Mouse (Mus musculus) intestine, embryonic 16.5 days (tissue): ENCODE results near the gene Cntn5. TPM values are rescaled to one million over a fixed set of nuclear protein-coding genes. Genes with fewer than 3 reads are reported as not detected.

Experiments
- ATAC-seq: fragments of 200-750 bp; cut with Nextera tagmentation; 2 replicates; pipeline ENCODE4 v1.8.0; 2017; ENCODE audit warnings: moderate TSS enrichment, moderate library complexity
- H3K27ac ChIP-seq: fragments of 300-500 bp; sonication (generic); 2 replicates; pipeline ENCODE4 v1.5.1; 2014; ENCODE audit warnings: mild to moderate bottlenecking, low read length
- H3K27me3 ChIP-seq: fragments of 300-500 bp; sonication (generic); replicated peaks from 2 replicates; pipeline ENCODE4 v1.6.1; 2014; ENCODE audit warnings: low read length, control low read depth, mixed read lengths; ENCODE audit not compliant: control insufficient read depth, insufficient read depth
- H3K36me3 ChIP-seq: fragments of 300-500 bp; sonication (generic); 2 replicates; pipeline ENCODE4 v1.6.1; 2014; ENCODE audit warnings: low read length, control low read depth; ENCODE audit not compliant: control insufficient read depth, insufficient read depth
- H3K4me1 ChIP-seq: fragments of 300-500 bp; sonication (generic); 2 replicates; pipeline ENCODE4 v1.6.1; 2014; ENCODE audit warnings: low read length, control low read depth, mixed read lengths; ENCODE audit not compliant: control insufficient read depth, insufficient read depth
- H3K4me2 ChIP-seq: fragments of 300-500 bp; sonication (generic); 2 replicates; pipeline ENCODE4 v1.6.1; 2014; ENCODE audit warnings: low read depth, low read length, control low read depth
- H3K4me3 ChIP-seq: fragments of 300-500 bp; sonication (generic); 2 replicates; pipeline ENCODE4 v1.5.1; 2014; ENCODE audit warnings: mild to moderate bottlenecking, low read length
- H3K9ac ChIP-seq: fragments of 300-500 bp; sonication (generic); 2 replicates; pipeline ENCODE4 v1.6.1; 2014; ENCODE audit warnings: low read depth, low read length
- H3K9me3 ChIP-seq: fragments of 300-500 bp; sonication (generic); 2 replicates; pipeline ENCODE4 v1.6.1; 2016; ENCODE audit warnings: low read length, control low read depth; ENCODE audit not compliant: control insufficient read depth
- WGBS: fragments of 180-500 bp; shearing (Covaris S2); extraction: QIAGEN DNeasy Blood & Tissue Kit; methylation state at CpG from one replicate; pipeline ENCODE4 v1.1.7; 2014; 5-methylcytosine and 5-hydroxymethylcytosine counted together
- polyA plus RNA-seq: library from polyadenylated mRNA; unstranded; fragments of >200 nt; fragmentation: Nextera tagmentation; extraction: Ambion mirVana; gene quantifications from 2 replicates; pipeline ENCODE4 v1.2.1, GENCODE M21; 2015

Cntn5 gene
- polyA plus RNA-seq, 1 experiment from 2014 or later, result 0.40 TPM

DNA sequence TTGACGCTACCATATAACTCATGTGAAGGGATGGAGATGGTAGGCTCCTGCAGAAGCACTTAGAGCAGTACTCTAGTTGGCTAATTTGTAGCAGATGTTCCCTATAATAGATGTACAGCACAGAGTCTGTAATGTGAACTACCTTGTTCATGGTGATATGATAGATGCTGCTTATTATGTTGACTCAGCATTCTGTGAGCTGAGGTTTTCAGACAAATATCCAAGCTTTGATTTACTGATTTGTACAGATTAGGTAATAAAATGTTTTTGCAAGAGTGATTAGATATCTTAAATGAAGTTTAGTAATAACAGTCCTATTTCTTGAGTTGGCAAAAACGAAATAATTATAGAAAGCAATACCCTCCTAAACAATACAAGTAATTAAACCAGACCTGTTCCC lies 1133.8 kb downstream of the Cntn5 start:
- Histone ChIP-seq H3K4me1 (no peaks in the 10 kb centered on the region), H3K9ac (no peak overlapping the region), H3K36me3 (no peaks in the 10 kb centered on the region), H3K4me3 (no peak overlapping the region), H3K27ac (no peak overlapping the region), H3K9me3 (no peaks in the 10 kb centered on the region), H3K27me3 (no peaks in the 10 kb centered on the region), H3K4me2 (no peak overlapping the region)
- ATAC-seq, result no peak
- WGBS, result 73% methylated on average over 2 of the region's 2 CpGs

DNA sequence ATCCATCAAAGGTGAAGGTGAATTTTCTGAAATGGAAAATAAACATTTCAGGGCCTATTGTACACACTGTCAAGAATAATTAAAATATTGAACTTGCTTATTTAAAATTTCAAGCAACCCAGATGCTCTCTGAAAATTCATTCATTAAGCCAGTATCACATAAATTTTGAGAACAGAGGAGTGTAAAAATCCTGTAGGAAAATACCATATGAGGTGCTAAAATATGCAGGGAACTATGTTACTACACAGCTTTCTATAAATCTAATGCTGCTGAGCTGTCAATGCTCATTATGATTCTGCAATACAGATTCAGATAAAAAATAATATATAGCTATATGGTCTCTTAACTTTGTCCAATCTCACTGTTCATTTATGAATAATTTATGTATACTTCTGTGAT lies 1134.9 kb downstream of the Cntn5 start:
- Histone ChIP-seq H3K27ac (no peak overlapping the region), H3K4me1 (no peaks in the 10 kb centered on the region), H3K9me3 (no peaks in the 10 kb centered on the region), H3K27me3 (no peaks in the 10 kb centered on the region), H3K4me2 (no peak overlapping the region), H3K36me3 (no peaks in the 10 kb centered on the region), H3K4me3 (no peak overlapping the region), H3K9ac (no peak overlapping the region)
- no peak for ATAC-seq

DNA sequence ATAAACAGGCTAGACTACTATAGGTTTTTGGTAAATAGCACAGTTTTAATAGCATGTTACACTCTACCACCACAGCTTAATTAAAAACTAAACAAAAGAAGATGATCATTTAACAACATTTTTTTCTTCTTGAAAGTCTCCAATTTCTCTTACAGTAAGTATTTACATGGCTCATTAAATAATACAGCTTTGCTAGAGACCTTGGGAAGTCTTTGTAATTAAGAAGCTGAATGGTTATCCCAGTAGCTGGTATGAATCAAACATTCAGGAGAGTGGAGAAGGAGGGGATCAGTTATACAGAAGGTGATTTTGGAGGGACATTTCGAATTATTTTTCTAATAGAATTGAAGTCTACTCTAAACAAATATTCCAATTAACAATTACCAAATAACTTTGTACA lies 1186.4 kb downstream of the Cntn5 start:
- ATAC-seq, result no peak
- Histone ChIP-seq H3K4me2 (no peak overlapping the region), H3K27ac (no peak overlapping the region), H3K9ac (no peak overlapping the region), H3K4me3 (no peak overlapping the region), H3K4me1 (no peaks in the 10 kb centered on the region), H3K36me3 (no peaks in the 10 kb centered on the region), H3K27me3 (no peaks in the 10 kb centered on the region), H3K9me3 (no peaks in the 10 kb centered on the region)
- 79% methylated on average over 1 of the region's 1 CpGs for WGBS

DNA sequence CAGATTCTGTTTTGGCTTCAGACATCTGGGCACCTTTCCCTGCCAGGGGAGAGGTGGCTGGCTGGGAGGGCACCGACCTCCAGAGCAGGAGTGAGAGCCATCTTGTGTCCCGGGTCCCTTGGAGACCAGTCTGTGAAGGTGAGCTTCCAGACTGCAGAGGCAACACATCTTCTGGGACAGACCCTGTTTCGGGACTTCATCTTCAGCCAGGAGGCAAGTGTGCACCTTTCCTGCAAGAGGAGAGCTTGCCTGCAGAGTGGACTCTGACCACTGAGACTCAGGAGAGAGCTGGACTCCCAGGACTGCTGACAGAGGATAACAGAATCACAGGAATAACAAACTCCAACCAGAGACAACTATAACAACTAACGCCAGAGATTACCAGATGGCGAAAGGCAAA lies 1195.9 kb downstream of the Cntn5 start:
- no peak overlapping the region for H3K4me2 ChIP-seq
- ATAC-seq, result no peak
- H3K36me3 ChIP-seq, result no peaks in the 10 kb centered on the region
- H3K9me3 ChIP-seq, result no peaks in the 10 kb centered on the region
- 84% methylated on average over 5 of the region's 5 CpGs for WGBS
- H3K9ac ChIP-seq, result no peak overlapping the region
- H3K27me3 ChIP-seq, result no peaks in the 10 kb centered on the region
- no peak overlapping the region for H3K4me3 ChIP-seq
- no peaks in the 10 kb centered on the region for H3K4me1 ChIP-seq
- H3K27ac ChIP-seq, result no peak overlapping the region

DNA sequence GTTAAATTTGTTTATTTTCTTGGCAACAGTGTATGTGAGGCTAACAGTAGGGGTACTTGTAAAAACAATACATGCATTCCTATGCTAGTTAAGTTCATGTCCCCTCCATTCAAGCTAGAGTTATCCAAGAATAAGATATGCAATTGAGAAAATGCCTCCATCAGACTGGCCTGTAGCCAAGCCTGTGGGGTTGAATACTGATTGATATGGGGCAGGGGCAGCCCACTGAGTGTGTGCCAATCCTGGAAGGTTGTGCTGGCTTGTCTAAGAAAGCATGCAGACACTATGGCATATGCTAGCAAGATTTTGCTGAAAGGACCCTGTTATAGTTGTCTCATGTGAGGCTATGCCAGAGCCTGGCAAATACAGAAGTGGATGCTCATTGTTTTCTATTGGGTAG lies 1196.8 kb downstream of the Cntn5 start:
- no peak overlapping the region for H3K4me2 ChIP-seq
- no peaks in the 10 kb centered on the region for H3K4me1 ChIP-seq
- no peak overlapping the region for H3K9ac ChIP-seq
- H3K27ac ChIP-seq, result no peak overlapping the region
- no peaks in the 10 kb centered on the region for H3K27me3 ChIP-seq
- no peak overlapping the region for H3K4me3 ChIP-seq
- no peaks in the 10 kb centered on the region for H3K9me3 ChIP-seq
- no peaks in the 10 kb centered on the region for H3K36me3 ChIP-seq
- ATAC-seq, result no peak

DNA sequence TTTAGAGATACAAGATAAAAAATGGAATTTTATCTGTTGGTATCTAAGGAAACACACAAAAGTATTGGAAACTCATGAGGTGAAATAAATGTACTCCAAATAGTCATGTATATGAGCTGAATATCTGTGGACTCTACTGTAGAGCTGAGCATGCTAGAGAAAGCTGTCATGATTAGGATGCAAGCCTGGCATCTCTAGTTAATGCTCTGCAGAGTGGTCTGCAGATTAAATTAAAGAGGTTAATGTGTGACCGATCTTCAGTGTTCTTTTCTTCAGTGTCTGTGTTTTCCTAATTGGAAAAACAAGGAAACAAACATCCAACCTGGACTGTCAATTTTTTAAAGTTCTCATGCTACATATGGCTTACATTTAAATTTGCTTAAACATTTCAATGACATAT lies 1199.4 kb downstream of the Cntn5 start:
- Histone ChIP-seq H3K36me3 (no peaks in the 10 kb centered on the region), H3K4me1 (no peaks in the 10 kb centered on the region), H3K4me2 (no peak overlapping the region), H3K9ac (no peak overlapping the region), H3K27ac (no peak overlapping the region), H3K9me3 (no peaks in the 10 kb centered on the region), H3K4me3 (no peak overlapping the region), H3K27me3 (no peaks in the 10 kb centered on the region)
- WGBS, result 94% methylated on average over 1 of the region's 1 CpGs
- no peak for ATAC-seq

DNA sequence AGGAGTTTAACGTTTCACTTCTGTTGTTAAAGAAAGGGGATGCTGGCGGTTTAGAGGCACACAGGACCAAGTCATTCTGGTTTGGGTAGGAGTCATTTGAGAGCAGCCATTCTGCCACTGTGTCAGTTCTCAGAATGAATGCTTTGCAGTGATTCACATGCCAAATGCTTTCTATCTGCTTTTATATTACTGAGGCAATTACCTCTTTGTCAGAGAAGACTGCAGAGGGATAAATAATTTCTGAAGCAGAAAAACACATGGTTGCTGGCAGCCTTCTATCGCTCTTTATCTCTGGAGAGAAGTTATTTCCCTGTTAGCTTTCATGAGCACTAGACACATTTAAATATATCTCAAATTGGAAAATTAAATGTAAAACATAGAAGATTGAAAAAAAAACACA lies 1207.9 kb downstream of the Cntn5 start:
- Histone ChIP-seq H3K9me3 (no peaks in the 10 kb centered on the region), H3K27me3 (no peaks in the 10 kb centered on the region), H3K4me3 (no peak overlapping the region), H3K9ac (no peak overlapping the region), H3K4me2 (no peak overlapping the region), H3K4me1 (no peaks in the 10 kb centered on the region), H3K36me3 (no peaks in the 10 kb centered on the region), H3K27ac (no peak overlapping the region)
- 71% methylated on average over 3 of the region's 3 CpGs for WGBS
- ATAC-seq, result no peak

DNA sequence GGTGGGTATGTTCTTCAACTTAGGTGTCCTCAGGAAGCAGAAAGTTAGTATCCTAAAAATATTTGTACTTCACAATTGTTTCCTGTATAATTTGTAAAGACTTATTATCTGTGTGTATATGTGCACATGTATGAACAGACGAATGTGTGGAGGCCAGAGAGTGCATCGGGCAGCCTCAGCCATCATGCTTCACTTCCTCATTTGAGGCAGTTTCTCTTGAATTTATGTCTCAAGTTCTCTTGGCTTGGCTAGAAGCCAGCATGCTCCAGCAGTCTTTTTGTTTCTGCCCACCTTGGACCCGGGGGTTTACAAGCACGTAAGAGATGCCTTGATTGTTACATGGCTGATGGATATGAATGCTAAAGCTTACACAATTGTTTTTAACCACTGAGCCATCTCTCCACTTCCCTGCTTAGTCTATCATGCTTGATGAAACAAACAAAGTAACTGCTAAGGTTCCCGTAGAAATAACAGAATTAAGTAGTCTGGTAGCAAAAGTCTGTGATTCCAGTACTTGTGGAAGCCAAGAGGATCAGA lies 1222.2 kb downstream of the Cntn5 start:
- Histone ChIP-seq H3K36me3 (no peaks in the 10 kb centered on the region), H3K9me3 (no peaks in the 10 kb centered on the region), H3K4me2 (no peak overlapping the region), H3K27me3 (no peaks in the 10 kb centered on the region), H3K4me1 (no peaks in the 10 kb centered on the region), H3K9ac (no peak overlapping the region), H3K4me3 (no peak overlapping the region), H3K27ac (no peak overlapping the region)
- ATAC-seq, result no peak
- 63% methylated on average over 5 of the region's 5 CpGs for WGBS

DNA sequence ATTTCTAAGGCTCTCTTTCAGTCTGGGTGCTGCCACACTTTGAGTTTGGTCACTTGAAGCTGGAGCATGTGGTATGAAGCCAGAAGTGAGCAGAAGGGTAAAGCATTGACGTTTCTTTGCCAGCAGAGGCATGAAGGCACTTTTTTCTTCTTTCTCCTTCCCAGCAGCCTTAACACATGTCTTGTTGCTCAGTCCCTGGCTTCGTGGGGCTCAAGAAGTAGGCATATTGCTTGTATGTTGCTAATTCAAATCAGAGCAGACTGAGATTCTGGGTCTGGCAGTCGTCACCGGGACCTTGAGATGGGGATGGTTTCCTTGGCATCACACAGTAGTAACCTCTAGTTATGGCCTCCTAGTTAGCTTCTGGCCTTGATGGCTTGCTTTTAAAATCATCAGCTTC lies 1228.5 kb downstream of the Cntn5 start:
- no peak for ATAC-seq
- H3K4me3 ChIP-seq, result no peak overlapping the region
- H3K4me2 ChIP-seq, result no peak overlapping the region
- H3K36me3 ChIP-seq, result no peaks in the 10 kb centered on the region
- no peak overlapping the region for H3K27ac ChIP-seq
- H3K9ac ChIP-seq, result no peak overlapping the region
- no peaks in the 10 kb centered on the region for H3K9me3 ChIP-seq
- H3K27me3 ChIP-seq, result no peaks in the 10 kb centered on the region
- 74% methylated on average over 4 of the region's 4 CpGs for WGBS
- no peaks in the 10 kb centered on the region for H3K4me1 ChIP-seq

DNA sequence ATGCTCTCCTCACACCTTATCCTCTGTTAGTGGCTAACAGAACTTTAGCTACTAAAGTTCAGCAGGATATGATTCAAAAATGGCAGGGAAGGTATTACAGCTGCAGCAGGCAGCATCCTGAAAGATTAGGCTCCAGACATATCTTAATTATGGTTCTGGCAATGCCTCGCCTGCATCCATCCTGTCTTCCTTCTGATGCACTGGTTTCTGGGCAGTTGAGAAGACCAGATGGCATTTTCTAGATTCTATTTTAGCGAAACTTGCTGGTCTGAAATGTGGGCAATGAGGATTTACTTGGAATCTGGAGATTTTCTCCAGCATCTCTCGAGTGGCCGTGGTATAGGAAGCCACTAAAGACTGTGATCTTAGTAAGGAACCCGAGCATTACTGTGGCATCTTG lies 1230.0 kb downstream of the Cntn5 start:
- 82% methylated on average over 5 of the region's 5 CpGs for WGBS
- ATAC-seq, result no peak
- H3K9ac ChIP-seq, result no peak overlapping the region
- no peaks in the 10 kb centered on the region for H3K27me3 ChIP-seq
- no peaks in the 10 kb centered on the region for H3K9me3 ChIP-seq
- H3K36me3 ChIP-seq, result no peaks in the 10 kb centered on the region
- no peak overlapping the region for H3K4me3 ChIP-seq
- H3K4me2 ChIP-seq, result no peak overlapping the region
- no peak overlapping the region for H3K27ac ChIP-seq
- no peaks in the 10 kb centered on the region for H3K4me1 ChIP-seq
